Mouse (Mus musculus): Measurements from ENCODE around the gene Eri3.

Gene Eri3

GRCm38 (mm10) chr4:117628464-117628863, 78.3 kb downstream of the Eri3 start:
- no peak for DNase-seq

GRCm38 (mm10) chr4:117630053-117630670, 80.0 kb downstream of the Eri3 start:
- DNase-seq = no peak

- DNase-seq = no peak
Observed at GRCm38 (mm10) chr4:117633527-117633926, 83.4 kb downstream of the Eri3 start.

GRCm38 (mm10) chr4:117634642-117635041, 84.5 kb downstream of the Eri3 start:
- no peak for DNase-seq

GRCm38 (mm10) chr4:117636152-117636551, 86.0 kb downstream of the Eri3 start:
- DNase-seq = no peak

GRCm38 (mm10) chr4:117636891-117637613, 86.9 kb downstream of the Eri3 start:
- no peak for DNase-seq

GRCm38 (mm10) chr4:117640925-117641703, 90.9 kb downstream of the Eri3 start:
- DNase-seq = no peak

GRCm38 (mm10) chr4:117641804-117642203, 91.6 kb downstream of the Eri3 start:
- no peak for DNase-seq

GRCm38 (mm10) chr4:117645031-117645435, 94.9 kb downstream of the Eri3 start:
- DNase-seq = peak; percentile 72

- DNase-seq = no peak
Observed at GRCm38 (mm10) chr4:117645859-117646258, 95.7 kb downstream of the Eri3 start.

- no peak for DNase-seq
Observed at GRCm38 (mm10) chr4:117646496-117646895, 96.3 kb downstream of the Eri3 start.

- no peak for DNase-seq
Observed at GRCm38 (mm10) chr4:117646926-117647755, 97.0 kb downstream of the Eri3 start.

- DNase-seq = peak; percentile 59
Observed at GRCm38 (mm10) chr4:117651626-117652101, 101.5 kb downstream of the Eri3 start.

GRCm38 (mm10) chr4:117652727-117653126, 102.6 kb downstream of the Eri3 start:
- no peak for DNase-seq

- peak; percentile 65 for DNase-seq
Observed at GRCm38 (mm10) chr4:117654016-117654702, 104.0 kb downstream of the Eri3 start.

GRCm38 (mm10) chr4:117654703-117655499, 104.7 kb downstream of the Eri3 start:
- DNase-seq = no peak

- no peak for DNase-seq
Observed at GRCm38 (mm10) chr4:117655500-117655863, 105.3 kb downstream of the Eri3 start.

GRCm38 (mm10) chr4:117656961-117657360, 106.8 kb downstream of the Eri3 start:
- DNase-seq = peak; percentile 67

- DNase-seq = no peak
Observed at GRCm38 (mm10) chr4:117657646-117658045, 107.5 kb downstream of the Eri3 start.

- peak; percentile 63 for DNase-seq
Observed at GRCm38 (mm10) chr4:117658582-117659444, 108.6 kb downstream of the Eri3 start.

All from retina, postnatal 1 day (tissue).